Mouse (Mus musculus): ENCODE results near the gene Clec3b. TPM values are rescaled to one million over a fixed set of nuclear protein-coding genes. Genes with fewer than 3 reads are reported as not detected.

The Clec3b gene
- polyA plus RNA-seq, 1 experiment from 2014 or later: not detected

GRCm38 (mm10) chr9:123183226-123183625 is 32.5 kb downstream of the Clec3b start:
- H3K27ac ChIP-seq (ENCODE audit: low read depth, low read length): no peak overlapping the region
- H3K36me3 ChIP-seq (ENCODE audit: control insufficient read depth, insufficient read depth, low read length): no peaks in the 10 kb centered on the region
- no peaks in the 10 kb centered on the region for H3K9me3 ChIP-seq (replicated peaks; ENCODE audit: control insufficient read depth, low read length)
- H3K4me3 ChIP-seq (ENCODE audit: low read depth, low read length): no peak overlapping the region
- H3K27me3 ChIP-seq (ENCODE audit: control insufficient read depth, insufficient read depth, low read length): no peaks in the 10 kb centered on the region
- H3K4me2 ChIP-seq: no peak overlapping the region
- 68% methylated on average over 8 of the region's 8 CpGs for WGBS (ENCODE audit: insufficient replicate concordance)
- H3K4me1 ChIP-seq (ENCODE audit: control insufficient read depth, insufficient read depth, low read length): no peaks in the 10 kb centered on the region
- no peak for ATAC-seq (replicated peaks; ENCODE audit: insufficient number of reproducible peaks, low FRiP score, low TSS enrichment)
- H3K9ac ChIP-seq (ENCODE audit: low read depth, low read length): no peak overlapping the region

GRCm38 (mm10) chr9:123185546-123185945 is 34.8 kb downstream of the Clec3b start:
- WGBS (ENCODE audit: insufficient replicate concordance): 35% methylated on average over 2 of the region's 2 CpGs
- H3K9ac ChIP-seq (ENCODE audit: low read depth, low read length): no peak overlapping the region

GRCm38 (mm10) chr9:123186151-123186550 is 35.4 kb downstream of the Clec3b start:
- no peaks in the 10 kb centered on the region for H3K27me3 ChIP-seq (ENCODE audit: control insufficient read depth, insufficient read depth, low read length)
- WGBS (ENCODE audit: insufficient replicate concordance): 86% methylated on average over 5 of the region's 5 CpGs
- H3K4me3 ChIP-seq (ENCODE audit: low read depth, low read length): no peak overlapping the region
- no peaks in the 10 kb centered on the region for H3K4me1 ChIP-seq (ENCODE audit: control insufficient read depth, insufficient read depth, low read length)
- H3K9me3 ChIP-seq (replicated peaks; ENCODE audit: control insufficient read depth, low read length): no peaks in the 10 kb centered on the region
- no peak overlapping the region for H3K4me2 ChIP-seq
- ATAC-seq (replicated peaks; ENCODE audit: insufficient number of reproducible peaks, low FRiP score, low TSS enrichment): no peak
- no peak overlapping the region for H3K9ac ChIP-seq (ENCODE audit: low read depth, low read length)
- H3K27ac ChIP-seq (ENCODE audit: low read depth, low read length): no peak overlapping the region
- H3K36me3 ChIP-seq (ENCODE audit: control insufficient read depth, insufficient read depth, low read length): no peaks in the 10 kb centered on the region

More at GRCm38 (mm10) chr9:123185546-123185945, 34.8 kb downstream of the Clec3b start:
- H3K36me3 ChIP-seq (ENCODE audit: control insufficient read depth, insufficient read depth, low read length): no peaks in the 10 kb centered on the region
- no peaks in the 10 kb centered on the region for H3K27me3 ChIP-seq (ENCODE audit: control insufficient read depth, insufficient read depth, low read length)
- H3K27ac ChIP-seq (ENCODE audit: low read depth, low read length): no peak overlapping the region
- H3K4me3 ChIP-seq (ENCODE audit: low read depth, low read length): no peak overlapping the region
- ATAC-seq (replicated peaks; ENCODE audit: insufficient number of reproducible peaks, low FRiP score, low TSS enrichment): no peak
- no peaks in the 10 kb centered on the region for H3K9me3 ChIP-seq (replicated peaks; ENCODE audit: control insufficient read depth, low read length)
- no peaks in the 10 kb centered on the region for H3K4me1 ChIP-seq (ENCODE audit: control insufficient read depth, insufficient read depth, low read length)
- no peak overlapping the region for H3K4me2 ChIP-seq

GRCm38 (mm10) chr9:123187589-123187988 is 36.8 kb downstream of the Clec3b start:
- no peaks in the 10 kb centered on the region for H3K9me3 ChIP-seq (replicated peaks; ENCODE audit: control insufficient read depth, low read length)
- no peak overlapping the region for H3K9ac ChIP-seq (ENCODE audit: low read depth, low read length)
- no peaks in the 10 kb centered on the region for H3K36me3 ChIP-seq (ENCODE audit: control insufficient read depth, insufficient read depth, low read length)
- no peak overlapping the region for H3K4me3 ChIP-seq (ENCODE audit: low read depth, low read length)
- no peak for ATAC-seq (replicated peaks; ENCODE audit: insufficient number of reproducible peaks, low FRiP score, low TSS enrichment)
- H3K4me1 ChIP-seq (ENCODE audit: control insufficient read depth, insufficient read depth, low read length): no peaks in the 10 kb centered on the region
- H3K27ac ChIP-seq (ENCODE audit: low read depth, low read length): no peak overlapping the region
- no peaks in the 10 kb centered on the region for H3K27me3 ChIP-seq (ENCODE audit: control insufficient read depth, insufficient read depth, low read length)
- H3K4me2 ChIP-seq: no peak overlapping the region
- WGBS (ENCODE audit: insufficient replicate concordance): 91% methylated on average over 5 of the region's 5 CpGs

- H3K4me3 ChIP-seq (ENCODE audit: low read depth, low read length): no peak overlapping the region
- H3K27me3 ChIP-seq (ENCODE audit: control insufficient read depth, insufficient read depth, low read length): no peaks in the 10 kb centered on the region
- no peak overlapping the region for H3K4me2 ChIP-seq
- H3K27ac ChIP-seq (ENCODE audit: low read depth, low read length): no peak overlapping the region
- no peak overlapping the region for H3K9ac ChIP-seq (ENCODE audit: low read depth, low read length)
- no peaks in the 10 kb centered on the region for H3K4me1 ChIP-seq (ENCODE audit: control insufficient read depth, insufficient read depth, low read length)
- no peak for ATAC-seq (replicated peaks; ENCODE audit: insufficient number of reproducible peaks, low FRiP score, low TSS enrichment)
- WGBS (ENCODE audit: insufficient replicate concordance): 81% methylated on average over 2 of the region's 2 CpGs
- H3K36me3 ChIP-seq (ENCODE audit: control insufficient read depth, insufficient read depth, low read length): no peaks in the 10 kb centered on the region
- H3K9me3 ChIP-seq (replicated peaks; ENCODE audit: control insufficient read depth, low read length): no peaks in the 10 kb centered on the region
Measured at GRCm38 (mm10) chr9:123188271-123188670, 37.5 kb downstream of the Clec3b start.

GRCm38 (mm10) chr9:123200116-123200515 is 49.4 kb downstream of the Clec3b start:
- Histone ChIP-seq H3K27me3 (ENCODE audit: control insufficient read depth, insufficient read depth, low read length) (no peaks in the 10 kb centered on the region), H3K9ac (ENCODE audit: low read depth, low read length) (no peak overlapping the region), H3K4me2 (no peak overlapping the region), H3K36me3 (ENCODE audit: control insufficient read depth, insufficient read depth, low read length) (no peaks in the 10 kb centered on the region), H3K4me3 (ENCODE audit: low read depth, low read length) (no peak overlapping the region), H3K4me1 (ENCODE audit: control insufficient read depth, insufficient read depth, low read length) (no peaks in the 10 kb centered on the region), H3K27ac (ENCODE audit: low read depth, low read length) (no peak overlapping the region), H3K9me3 (replicated peaks; ENCODE audit: control insufficient read depth, low read length) (no peaks in the 10 kb centered on the region)
- WGBS (ENCODE audit: insufficient replicate concordance): 68% methylated on average over 3 of the region's 3 CpGs
- no peak for ATAC-seq (replicated peaks; ENCODE audit: insufficient number of reproducible peaks, low FRiP score, low TSS enrichment)

- no peak overlapping the region for H3K27ac ChIP-seq (ENCODE audit: low read depth, low read length)
- no peak overlapping the region for H3K4me3 ChIP-seq (ENCODE audit: low read depth, low read length)
- H3K27me3 ChIP-seq (ENCODE audit: control insufficient read depth, insufficient read depth, low read length): no peaks in the 10 kb centered on the region
- H3K36me3 ChIP-seq (ENCODE audit: control insufficient read depth, insufficient read depth, low read length): no peaks in the 10 kb centered on the region
- H3K9ac ChIP-seq (ENCODE audit: low read depth, low read length): no peak overlapping the region
- no peaks in the 10 kb centered on the region for H3K4me1 ChIP-seq (ENCODE audit: control insufficient read depth, insufficient read depth, low read length)
- H3K4me2 ChIP-seq: no peak overlapping the region
- 40% methylated on average over 2 of the region's 2 CpGs for WGBS (ENCODE audit: insufficient replicate concordance)
- no peak for ATAC-seq (replicated peaks; ENCODE audit: insufficient number of reproducible peaks, low FRiP score, low TSS enrichment)
- no peaks in the 10 kb centered on the region for H3K9me3 ChIP-seq (replicated peaks; ENCODE audit: control insufficient read depth, low read length)
Measured at GRCm38 (mm10) chr9:123206526-123206925, 55.8 kb downstream of the Clec3b start.

GRCm38 (mm10) chr9:123206948-123207347 is 56.2 kb downstream of the Clec3b start:
- Histone ChIP-seq H3K4me1 (ENCODE audit: control insufficient read depth, insufficient read depth, low read length) (no peaks in the 10 kb centered on the region), H3K9ac (ENCODE audit: low read depth, low read length) (no peak overlapping the region), H3K36me3 (ENCODE audit: control insufficient read depth, insufficient read depth, low read length) (no peaks in the 10 kb centered on the region), H3K4me3 (ENCODE audit: low read depth, low read length) (no peak overlapping the region), H3K27ac (ENCODE audit: low read depth, low read length) (no peak overlapping the region), H3K9me3 (replicated peaks; ENCODE audit: control insufficient read depth, low read length) (no peaks in the 10 kb centered on the region), H3K4me2 (no peak overlapping the region), H3K27me3 (ENCODE audit: control insufficient read depth, insufficient read depth, low read length) (no peaks in the 10 kb centered on the region)
- 69% methylated on average over 2 of the region's 2 CpGs for WGBS (ENCODE audit: insufficient replicate concordance)
- ATAC-seq (replicated peaks; ENCODE audit: insufficient number of reproducible peaks, low FRiP score, low TSS enrichment): no peak

Data from heart, embryonic 11.5 days (tissue).